Mouse (Mus musculus): ENCODE data around the gene Vmn2r72. TPM values are rescaled to one million over a fixed set of nuclear protein-coding genes. Genes with fewer than 3 reads are reported as not detected.

The Vmn2r72 gene
- polyA plus RNA-seq (2014; fragmentation: Nextera tagmentation; extraction: Ambion mirVana): not detected in 2 replicates

GRCm38 (mm10) chr7:85754997-85755396, at the start of gene Vmn2r72:
Gene Vmn2r72 (minus strand): TSS chr7:85755097.
- H3K4me1 ChIP-seq (ENCODE audit: control insufficient read depth, insufficient read depth, low read length): no peaks in the 10 kb centered on the region
- no peak within 1 kb of the TSS for H3K27ac ChIP-seq (ENCODE audit: low read depth, low read length)
- H3K36me3 ChIP-seq (ENCODE audit: control insufficient read depth, insufficient read depth, low read length): no peaks in the 10 kb centered on the region
- no peak for ATAC-seq (ENCODE audit: low FRiP score, low TSS enrichment)
- H3K9me3 ChIP-seq (ENCODE audit: control insufficient read depth, low read length): no peaks in the 10 kb centered on the region
- H3K27me3 ChIP-seq (ENCODE audit: control insufficient read depth, insufficient read depth, low read length): no peaks in the 10 kb centered on the region
- no peak within 1 kb of the TSS for H3K9ac ChIP-seq (ENCODE audit: low read depth, low read length)
- WGBS: 81% methylated on average over 1 of the region's 1 CpGs
- H3K4me2 ChIP-seq (replicated peaks; ENCODE audit: low read depth, low read length): no peak within 1 kb of the TSS
- H3K4me3 ChIP-seq (ENCODE audit: low read length): no peak within 1 kb of the TSS

Other genes starting within 250 kb of the Vmn2r72 start
- not detected in 2 replicates for gene Vmn2r71, start 192.0 kb downstream of the Vmn2r72 start, polyA plus RNA-seq (2014; fragmentation: Nextera tagmentation; extraction: Ambion mirVana)
- not detected in 2 replicates for gene Vmn2r70, start 185.9 kb downstream of the Vmn2r72 start, polyA plus RNA-seq (2014; fragmentation: Nextera tagmentation; extraction: Ambion mirVana)
- not detected in 2 replicates for gene Vmn2r73, start 121.2 kb upstream of the Vmn2r72 start, polyA plus RNA-seq (2014; fragmentation: Nextera tagmentation; extraction: Ambion mirVana)
- gene Vmn2r74, start 206.5 kb upstream of the Vmn2r72 start, polyA plus RNA-seq (2014; fragmentation: Nextera tagmentation; extraction: Ambion mirVana): not detected in 2 replicates

All from kidney, embryonic 14.5 days (tissue).